Mouse (Mus musculus) left cerebral cortex, postnatal 10 days (tissue): ENCODE results near the gene Vwa8. TPM values are rescaled to one million over a fixed set of nuclear protein-coding genes. Genes with fewer than 3 reads are reported as not detected.
A peak's percentile ranks its signal among the peaks of the same experiment; 100 is the strongest.

Experiments used
- DNase-seq, 2 experiments: peaks; one replicate each; pipeline ENCODE4 v3.0.0; 2021 to 2022; ENCODE audit warnings: low spot score in 2 of 2, mixed read lengths in 1 of 2; ENCODE audit errors: extremely low spot score in 1 of 2
- intact Hi-C: fragments of 180-260 bp; cut with DNase I; formaldehyde crosslinking; loops from one replicate; pipeline ENCODE4 v1.15.1; 2025
- total RNA-seq, 2 experiments: library from RNA; stranded (reverse); gene quantifications; 2 replicates each; pipeline ENCODE4 v1.2.3; 2021

The Vwa8 gene
- total RNA-seq, 2 experiments from 2014 or later = 21.6 to 22.0 TPM

- intact Hi-C loops = loop anchor here (5.0 to 10.0 kb wide), 3 partner anchors 187 to 344 kb away; no protein-coding TSS in a partner anchor
Observed at GRCm38 (mm10) chr14:79120681-79121080, 271.8 kb downstream of the Vwa8 start.

GRCm38 (mm10) chr14:79123466-79123865, 274.6 kb downstream of the Vwa8 start:
- DNase-seq = no peak
- intact Hi-C loops = loop anchor here (5.0 to 10.0 kb wide), 3 partner anchors 184 to 341 kb away; no protein-coding TSS in a partner anchor

More at GRCm38 (mm10) chr14:79120681-79121080, 271.8 kb downstream of the Vwa8 start:
- no peak for DNase-seq

GRCm38 (mm10) chr14:79124643-79125042, 275.8 kb downstream of the Vwa8 start:
- peak; percentile 56 to 65 for DNase-seq
- intact Hi-C loops = loop anchor here (5.0 to 10.0 kb wide), 3 partner anchors 183 to 340 kb away; no protein-coding TSS in a partner anchor

GRCm38 (mm10) chr14:79126176-79126575, 277.3 kb downstream of the Vwa8 start:
- intact Hi-C loops = loop anchor here (10.0 kb wide), 1 partner anchor 339 kb away; no protein-coding TSS in a partner anchor

GRCm38 (mm10) chr14:79134891-79135334, 286.1 kb downstream of the Vwa8 start:
- intact Hi-C loops = no loop called here
- peak in 1 of 2 experiments; percentile 62 for DNase-seq

More at GRCm38 (mm10) chr14:79126176-79126575, 277.3 kb downstream of the Vwa8 start:
- DNase-seq = no peak

GRCm38 (mm10) chr14:79135441-79135840, 286.6 kb downstream of the Vwa8 start:
- DNase-seq = no peak
- intact Hi-C loops = no loop called here

- intact Hi-C loops = no loop called here
- DNase-seq = no peak
Observed at GRCm38 (mm10) chr14:79136585-79136984, 287.7 kb downstream of the Vwa8 start.

- intact Hi-C loops = no loop called here
Observed at GRCm38 (mm10) chr14:79137100-79137499, 288.2 kb downstream of the Vwa8 start.

GRCm38 (mm10) chr14:79139096-79139651, 290.3 kb downstream of the Vwa8 start:
- intact Hi-C loops = no loop called here
- DNase-seq = no peak

More at GRCm38 (mm10) chr14:79137100-79137499, 288.2 kb downstream of the Vwa8 start:
- no peak for DNase-seq

- intact Hi-C loops = no loop called here
- DNase-seq = no peak
Observed at GRCm38 (mm10) chr14:79139918-79140825, 291.3 kb downstream of the Vwa8 start.

GRCm38 (mm10) chr14:79140826-79141219, 292.0 kb downstream of the Vwa8 start:
- intact Hi-C loops = no loop called here
- no peak for DNase-seq

GRCm38 (mm10) chr14:79142342-79142741, 293.5 kb downstream of the Vwa8 start:
- no peak for DNase-seq
- intact Hi-C loops = no loop called here

GRCm38 (mm10) chr14:79143696-79144095, 294.8 kb downstream of the Vwa8 start:
- DNase-seq = no peak
- intact Hi-C loops = no loop called here

GRCm38 (mm10) chr14:79144278-79145224, 295.7 kb downstream of the Vwa8 start:
- intact Hi-C loops = no loop called here

GRCm38 (mm10) chr14:79151711-79152110, 302.9 kb downstream of the Vwa8 start:
- intact Hi-C loops = no loop called here
- no peak for DNase-seq

More at GRCm38 (mm10) chr14:79144278-79145224, 295.7 kb downstream of the Vwa8 start:
- DNase-seq = no peak

- no peak for DNase-seq
- intact Hi-C loops = no loop called here
Observed at GRCm38 (mm10) chr14:79153896-79154295, 305.0 kb downstream of the Vwa8 start.

GRCm38 (mm10) chr14:79154961-79155360, 306.1 kb downstream of the Vwa8 start:
- intact Hi-C loops = no loop called here
- no peak for DNase-seq
